Mouse (Mus musculus): ENCODE results near the gene Nr0b2. TPM values are rescaled to one million over a fixed set of nuclear protein-coding genes. Genes with fewer than 3 reads are reported as not detected.

The Nr0b2 gene
- polyA plus RNA-seq, 1 experiment from 2014 or later: 0.64 TPM

DNA sequence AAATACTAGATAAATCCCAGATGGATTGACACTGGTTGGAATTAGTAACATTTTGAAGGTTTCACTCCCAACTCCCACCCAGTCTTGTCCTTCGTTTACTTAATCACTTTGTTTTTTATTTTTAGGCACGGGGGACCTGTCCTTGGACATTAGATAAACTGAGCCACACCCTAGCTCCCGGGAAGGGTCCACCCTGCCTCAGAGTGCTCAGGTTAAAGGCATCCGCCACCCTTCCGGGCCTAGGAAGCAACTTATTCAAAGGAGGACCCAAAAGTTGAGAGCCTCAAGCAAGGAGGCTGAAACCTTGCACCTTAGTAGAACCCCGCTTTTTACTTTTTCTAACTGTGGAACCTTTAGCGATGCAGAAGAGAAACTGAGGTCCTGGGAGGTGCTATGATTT lies 45.9 kb downstream of the Nr0b2 start:
- peak overlapping the region; percentile 94 for H3K4me2 ChIP-seq
- no peaks in the 10 kb centered on the region for H3K9me3 ChIP-seq (replicated peaks)
- peaks cover 33% of the 10 kb centered on the region for H3K4me1 ChIP-seq
- H3K36me3 ChIP-seq: peaks cover 10% of the 10 kb centered on the region
- H3K27ac ChIP-seq: peak overlapping the region; percentile 75; the same call in 1 of the 2 replicates
- ATAC-seq (replicated peaks; ENCODE audit: low FRiP score): no peak
- peaks cover 41% of the 10 kb centered on the region for H3K27me3 ChIP-seq
- H3K9ac ChIP-seq: peak overlapping the region; percentile 51
- WGBS: 14% methylated on average over 7 of the region's 7 CpGs
- peak overlapping the region; percentile 59 for H3K4me3 ChIP-seq (replicated peaks)

DNA sequence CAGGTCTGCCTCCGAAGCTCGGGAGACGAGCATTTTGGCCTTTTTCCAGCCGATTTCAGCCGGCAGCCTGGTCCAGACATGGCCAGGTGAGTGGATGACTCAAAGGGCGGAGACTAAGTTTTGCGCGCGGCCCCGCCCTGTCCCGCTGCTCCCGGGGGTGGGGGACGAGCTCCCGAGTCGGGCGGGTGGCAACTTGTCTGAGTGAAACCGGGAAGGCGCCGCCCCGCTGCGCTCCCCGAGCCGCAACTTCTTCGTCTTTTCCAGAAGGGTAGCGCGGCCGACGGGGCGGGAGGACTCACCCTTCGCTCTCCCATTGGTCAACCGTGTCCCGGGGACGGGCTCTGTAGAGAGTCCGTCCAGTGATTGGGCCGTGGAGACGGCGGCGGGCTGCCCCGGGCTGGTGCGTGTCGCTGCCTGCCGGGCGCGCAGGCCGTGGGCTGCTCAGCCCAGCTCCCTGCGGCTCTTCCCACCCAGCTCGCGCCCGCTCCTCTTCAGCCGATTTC lies 46.4 kb downstream of the Nr0b2 start:
- H3K27ac ChIP-seq: peak overlapping the region; percentile 75; the same call in 1 of the 2 replicates
- H3K36me3 ChIP-seq: peaks cover 13% of the 10 kb centered on the region
- peak overlapping the region; percentile 59 for H3K4me3 ChIP-seq (replicated peaks)
- under 1% methylated on average over 50 of the region's 50 CpGs for WGBS
- H3K27me3 ChIP-seq: peaks cover 41% of the 10 kb centered on the region
- H3K9me3 ChIP-seq (replicated peaks): no peaks in the 10 kb centered on the region
- peak overlapping the region; percentile 51 for H3K9ac ChIP-seq
- peak overlapping the region; percentile 94 for H3K4me2 ChIP-seq
- ATAC-seq (replicated peaks; ENCODE audit: low FRiP score): peak; percentile 95
- peaks cover 33% of the 10 kb centered on the region for H3K4me1 ChIP-seq

DNA sequence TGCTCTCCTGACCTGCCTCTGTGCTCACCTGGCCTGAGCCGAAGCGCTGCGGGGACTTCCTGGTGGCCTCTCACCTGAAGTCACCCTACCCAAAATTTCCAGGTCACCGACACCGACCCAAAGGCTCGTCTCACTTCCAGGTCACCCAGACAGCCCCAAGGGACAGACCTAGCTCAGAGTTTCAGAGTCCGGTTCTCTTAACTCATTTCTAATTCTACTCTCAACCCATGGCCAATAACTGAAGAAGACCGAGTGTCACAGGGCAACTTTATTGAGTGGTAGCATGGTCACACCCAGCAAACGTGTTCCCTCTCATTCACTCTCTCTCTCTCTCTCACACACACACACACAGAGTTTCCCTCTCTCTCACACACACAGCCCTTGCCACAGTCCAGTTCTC lies 47.1 kb downstream of the Nr0b2 start:
- H3K9ac ChIP-seq: peak overlapping the region; percentile 51
- H3K27ac ChIP-seq: peak overlapping the region; percentile 15; the same call in 1 of the 2 replicates
- H3K27me3 ChIP-seq: peaks cover 41% of the 10 kb centered on the region
- peaks cover 34% of the 10 kb centered on the region for H3K4me1 ChIP-seq
- 11% methylated on average over 9 of the region's 9 CpGs for WGBS
- peak overlapping the region; percentile 59 for H3K4me3 ChIP-seq (replicated peaks)
- H3K9me3 ChIP-seq (replicated peaks): no peaks in the 10 kb centered on the region
- peaks cover 20% of the 10 kb centered on the region for H3K36me3 ChIP-seq
- no peak for ATAC-seq (replicated peaks; ENCODE audit: low FRiP score)
- H3K4me2 ChIP-seq: peak overlapping the region; percentile 94

DNA sequence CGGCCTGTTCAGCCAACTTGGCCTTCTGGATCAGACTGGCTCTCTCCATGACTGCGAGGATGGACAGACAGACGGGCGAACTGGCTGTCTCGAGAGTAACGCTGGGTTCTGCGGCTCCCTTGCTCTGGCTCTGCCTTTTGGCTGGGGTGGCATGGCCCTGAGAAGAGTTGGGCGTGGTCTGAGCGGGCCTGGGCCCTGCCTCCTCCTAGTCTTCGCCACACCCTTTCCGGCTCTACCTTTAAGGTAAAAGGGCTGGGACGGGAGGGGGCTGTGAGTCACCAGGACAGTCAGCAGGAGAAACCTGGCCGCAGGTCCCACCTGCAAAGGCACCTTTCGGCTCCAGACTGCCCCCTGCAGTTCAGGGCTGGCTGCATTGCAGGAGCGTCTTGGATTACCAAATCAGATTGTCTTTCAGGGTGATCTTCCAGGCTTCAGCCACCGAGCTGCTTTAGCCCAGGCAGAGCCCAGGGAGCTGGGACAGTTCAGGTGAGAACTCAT lies 48.6 kb downstream of the Nr0b2 start, which contains the start of gene Sfn:
Gene Sfn (minus strand): TSS at position 448 of the 498 bp plus-strand sequence.
- peak within 1 kb of the TSS; percentile 94 for H3K4me2 ChIP-seq
- 0 out of 2 replicates have a peak within 1 kb of the TSS, but pooled peaks have one; percentile 24 for H3K9ac ChIP-seq
- H3K4me1 ChIP-seq: peaks cover 43% of the 10 kb centered on the region
- no peaks in the 10 kb centered on the region for H3K9me3 ChIP-seq (replicated peaks)
- 3% methylated on average over 16 of the region's 16 CpGs for WGBS
- H3K36me3 ChIP-seq: peaks cover 34% of the 10 kb centered on the region
- peak within 1 kb of the TSS; percentile 33 for H3K4me3 ChIP-seq (replicated peaks)
- H3K27me3 ChIP-seq: peaks cover 41% of the 10 kb centered on the region
- peak; percentile 46 for ATAC-seq (replicated peaks; ENCODE audit: low FRiP score)
- no peak within 1 kb of the TSS for H3K27ac ChIP-seq

DNA sequence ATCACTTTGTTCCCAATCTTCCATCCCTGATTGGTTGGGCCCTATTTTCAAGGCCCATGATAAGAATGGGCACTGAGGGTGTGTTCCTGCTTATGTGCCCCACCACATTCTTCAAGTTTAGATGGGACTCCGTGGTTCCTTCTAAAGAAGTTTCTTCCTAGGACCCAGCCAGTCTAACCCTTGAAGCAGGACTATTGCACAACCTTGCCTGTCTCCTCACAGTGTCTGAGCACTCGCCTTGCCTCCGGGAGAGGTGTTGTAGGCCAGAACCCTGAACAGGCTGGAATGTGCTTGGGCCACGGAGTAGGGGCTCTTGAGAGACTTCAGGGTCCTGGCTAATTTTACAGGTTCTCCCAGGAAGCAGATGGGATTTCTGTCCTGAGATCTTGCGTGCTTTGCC lies 49.9 kb downstream of the Nr0b2 start:
- H3K27me3 ChIP-seq: peaks cover 41% of the 10 kb centered on the region
- H3K4me2 ChIP-seq: no peak overlapping the region
- ATAC-seq (replicated peaks; ENCODE audit: low FRiP score): no peak
- 89% methylated on average over 5 of the region's 5 CpGs for WGBS
- H3K27ac ChIP-seq: no peak overlapping the region
- H3K4me3 ChIP-seq (replicated peaks): no peak overlapping the region
- peaks cover 43% of the 10 kb centered on the region for H3K4me1 ChIP-seq
- H3K9me3 ChIP-seq (replicated peaks): no peaks in the 10 kb centered on the region
- no peak overlapping the region for H3K9ac ChIP-seq
- peaks cover 47% of the 10 kb centered on the region for H3K36me3 ChIP-seq

DNA sequence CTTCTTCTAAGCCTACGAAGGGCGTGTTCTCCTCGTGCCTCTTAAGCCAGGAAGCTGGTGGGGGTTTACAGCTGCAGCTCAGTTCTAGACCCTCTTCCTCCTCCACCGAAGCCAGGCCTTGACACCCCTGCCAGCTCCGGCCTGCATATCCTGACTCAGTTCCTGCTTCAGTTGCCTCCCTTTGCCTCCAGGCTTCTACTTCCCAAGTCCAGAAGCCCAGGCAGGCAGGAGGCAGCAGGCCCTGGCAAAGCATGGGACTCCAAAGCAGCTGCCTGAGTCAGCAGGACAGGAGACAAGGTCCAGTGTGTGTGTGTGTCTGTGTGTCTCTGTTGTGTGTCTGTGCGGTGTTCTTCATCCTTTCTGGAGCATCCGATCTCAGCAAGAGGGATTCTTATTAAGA lies 51.0 kb downstream of the Nr0b2 start:
- peaks cover 58% of the 10 kb centered on the region for H3K36me3 ChIP-seq
- peaks cover 34% of the 10 kb centered on the region for H3K27me3 ChIP-seq
- H3K9ac ChIP-seq: no peak overlapping the region
- 86% methylated on average over 7 of the region's 7 CpGs for WGBS
- H3K4me3 ChIP-seq (replicated peaks): no peak overlapping the region
- H3K4me1 ChIP-seq: peaks cover 32% of the 10 kb centered on the region
- no peak overlapping the region for H3K4me2 ChIP-seq
- H3K27ac ChIP-seq: no peak overlapping the region
- no peak for ATAC-seq (replicated peaks; ENCODE audit: low FRiP score)
- no peaks in the 10 kb centered on the region for H3K9me3 ChIP-seq (replicated peaks)

DNA sequence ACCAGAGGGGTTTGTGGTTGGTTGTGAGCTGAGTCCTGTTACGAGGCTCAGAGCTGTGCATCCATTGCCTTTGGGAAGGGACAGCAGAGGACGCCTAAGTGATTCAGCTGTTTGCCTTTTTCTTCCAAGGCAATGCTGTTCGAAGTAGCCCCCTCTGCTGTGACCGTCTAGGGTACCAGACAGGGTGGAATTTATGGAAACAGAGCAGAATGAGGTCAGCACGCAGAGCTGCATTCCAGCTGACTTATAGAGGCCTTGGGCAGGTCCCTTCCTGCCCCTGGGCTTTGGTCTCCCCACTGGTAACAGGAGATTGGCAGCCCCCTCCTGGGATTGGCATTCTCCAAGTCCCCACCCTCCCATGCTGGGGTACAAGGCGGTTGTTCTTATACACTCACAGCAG lies 51.7 kb downstream of the Nr0b2 start:
- H3K36me3 ChIP-seq: peaks cover 59% of the 10 kb centered on the region
- H3K27me3 ChIP-seq: peaks cover 33% of the 10 kb centered on the region
- H3K27ac ChIP-seq: 0 out of 2 replicates have a peak overlapping the region, but pooled peaks have one; percentile 54
- peaks cover 25% of the 10 kb centered on the region for H3K4me1 ChIP-seq
- no peak overlapping the region for H3K4me2 ChIP-seq
- no peak for ATAC-seq (replicated peaks; ENCODE audit: low FRiP score)
- WGBS: 61% methylated on average over 6 of the region's 6 CpGs
- no peaks in the 10 kb centered on the region for H3K9me3 ChIP-seq (replicated peaks)
- H3K4me3 ChIP-seq (replicated peaks): no peak overlapping the region
- no peak overlapping the region for H3K9ac ChIP-seq

DNA sequence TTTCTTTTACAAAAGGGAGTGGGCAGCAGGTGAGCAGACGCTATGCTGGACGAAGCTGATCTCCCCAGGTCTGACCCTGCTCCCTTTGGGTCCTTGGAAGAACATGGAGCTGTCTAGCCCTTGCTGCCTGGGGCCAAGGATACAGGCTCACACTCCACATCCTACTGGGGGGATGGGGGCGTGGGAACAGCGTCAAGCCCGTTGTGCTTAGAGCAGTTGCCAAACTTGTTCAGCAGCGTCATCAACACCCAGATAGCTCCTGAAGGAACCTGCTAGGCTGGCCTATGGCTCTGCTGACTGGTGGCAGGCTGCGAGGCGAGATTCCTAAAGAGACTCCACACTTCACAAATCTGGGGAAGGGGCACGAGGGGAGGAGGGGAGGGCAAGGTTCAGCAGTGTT lies 52.2 kb downstream of the Nr0b2 start:
- Histone ChIP-seq H3K36me3 (peaks cover 64% of the 10 kb centered on the region), H3K27me3 (peaks cover 28% of the 10 kb centered on the region), H3K4me3 (replicated peaks) (no peak overlapping the region), H3K9ac (no peak overlapping the region), H3K9me3 (replicated peaks) (no peaks in the 10 kb centered on the region), H3K4me2 (no peak overlapping the region), H3K4me1 (peaks cover 20% of the 10 kb centered on the region), H3K27ac (peak overlapping the region; percentile 54)
- 59% methylated on average over 9 of the region's 9 CpGs for WGBS
- ATAC-seq (replicated peaks; ENCODE audit: low FRiP score): no peak

Small RNA genes lying within 50 kb of the gene (microRNA-seq; reads per million reads assigned to microRNA genes)
- gene Gm23158: not detected

Other genes starting within 250 kb of the Nr0b2 start
- gene Wdtc1, start 199.9 kb upstream of the Nr0b2 start, polyA plus RNA-seq (2015; fragmentation: Nextera tagmentation; extraction: Ambion mirVana): 12.0 and 13.1 TPM in 2 replicates
- gene Slc9a1, start 183.7 kb upstream of the Nr0b2 start, polyA plus RNA-seq (2015; fragmentation: Nextera tagmentation; extraction: Ambion mirVana): 7.5 and 8.3 TPM in 2 replicates
- 1.2 and 1.3 TPM in 2 replicates for gene Tent5b, start 73.2 kb upstream of the Nr0b2 start, polyA plus RNA-seq (2015; fragmentation: Nextera tagmentation; extraction: Ambion mirVana)
- 0.64 and 1.0 TPM in 2 replicates for gene Trnp1, start 54.8 kb upstream of the Nr0b2 start, polyA plus RNA-seq (2015; fragmentation: Nextera tagmentation; extraction: Ambion mirVana)
- 22.0 and 22.4 TPM in 2 replicates for gene Kdf1, start 34.4 kb upstream of the Nr0b2 start, polyA plus RNA-seq (2015; fragmentation: Nextera tagmentation; extraction: Ambion mirVana)
- gene Nudc, start 7.4 kb upstream of the Nr0b2 start, polyA plus RNA-seq (2015; fragmentation: Nextera tagmentation; extraction: Ambion mirVana): 334 and 359 TPM in 2 replicates
- gene Gpatch3, start 21.4 kb downstream of the Nr0b2 start, polyA plus RNA-seq (2015; fragmentation: Nextera tagmentation; extraction: Ambion mirVana): 7.4 and 7.8 TPM in 2 replicates
- gene Gpn2, start 31.0 kb downstream of the Nr0b2 start, polyA plus RNA-seq (2015; fragmentation: Nextera tagmentation; extraction: Ambion mirVana): 19.8 and 20.3 TPM in 2 replicates
- gene Sfn, start 48.8 kb downstream of the Nr0b2 start, polyA plus RNA-seq (2015; fragmentation: Nextera tagmentation; extraction: Ambion mirVana): 9.8 and 13.3 TPM in 2 replicates
- 2.5 and 3.8 TPM in 2 replicates for gene Zdhhc18, start 96.8 kb downstream of the Nr0b2 start, polyA plus RNA-seq (2015; fragmentation: Nextera tagmentation; extraction: Ambion mirVana)
- gene Pigv, start 119.3 kb downstream of the Nr0b2 start, polyA plus RNA-seq (2015; fragmentation: Nextera tagmentation; extraction: Ambion mirVana): 19.9 and 20.2 TPM in 2 replicates
- gene Arid1a, start 203.4 kb downstream of the Nr0b2 start, polyA plus RNA-seq (2015; fragmentation: Nextera tagmentation; extraction: Ambion mirVana): 33.5 and 36.1 TPM in 2 replicates

Measured in kidney, embryonic 15.5 days (tissue).